Mouse (Mus musculus) limb, embryonic 11.5 days (tissue): ENCODE results near the gene Gm28038. TPM values are rescaled to one million over a fixed set of nuclear protein-coding genes. Genes with fewer than 3 reads are reported as not detected.

Source experiments
- ATAC-seq: fragments of 200-750 bp; cut with Nextera tagmentation; 2 replicates; pipeline ENCODE4 v1.8.0; 2017; ENCODE audit warnings: low read depth; ENCODE audit not compliant: insufficient number of reproducible peaks, low FRiP score, low TSS enrichment
- DNase-seq: peaks from one replicate; pipeline ENCODE4 v3.0.0-alpha.2; 2015; ENCODE audit warnings: low spot score
- H3K27ac ChIP-seq: fragments of 300-500 bp; sonication (generic); replicated peaks from 2 replicates; pipeline ENCODE4 v1.5.1; 2014; ENCODE audit warnings: low read depth, mild to moderate bottlenecking, low read length
- H3K27me3 ChIP-seq: fragments of 300-500 bp; sonication (generic); 2 replicates; pipeline ENCODE4 v1.6.1; 2014; ENCODE audit warnings: mild to moderate bottlenecking, low read length, mixed read lengths; ENCODE audit not compliant: control insufficient read depth, insufficient read depth
- H3K36me3 ChIP-seq: fragments of 300-500 bp; sonication (generic); 2 replicates; pipeline ENCODE4 v1.6.1; 2014; ENCODE audit warnings: mild to moderate bottlenecking, low read length, moderate library complexity, mixed read lengths; ENCODE audit not compliant: control insufficient read depth, insufficient read depth
- H3K4me1 ChIP-seq: fragments of 300-500 bp; sonication (generic); 2 replicates; pipeline ENCODE4 v1.6.1; 2014; ENCODE audit warnings: low read length, mixed read lengths; ENCODE audit not compliant: control insufficient read depth, insufficient read depth
- H3K4me2 ChIP-seq: fragments of 300-500 bp; sonication (generic); 2 replicates; pipeline ENCODE4 v1.6.1; 2014; ENCODE audit warnings: low read depth, mild to moderate bottlenecking, moderate library complexity; ENCODE audit not compliant: severe bottlenecking
- H3K4me3 ChIP-seq: fragments of 300-500 bp; sonication (generic); 2 replicates; pipeline ENCODE4 v1.5.1; 2014; ENCODE audit warnings: low read depth, low read length
- H3K9ac ChIP-seq: fragments of 300-500 bp; sonication (generic); 2 replicates; pipeline ENCODE4 v1.6.1; 2014; ENCODE audit warnings: mild to moderate bottlenecking, low read length
- H3K9me3 ChIP-seq: fragments of 300-500 bp; sonication (generic); 2 replicates; pipeline ENCODE4 v1.6.1; 2016; ENCODE audit warnings: low read length; ENCODE audit not compliant: control insufficient read depth
- WGBS: fragments of 180-500 bp; shearing (Covaris S2); extraction: QIAGEN DNeasy Blood & Tissue Kit; methylation state at CpG from one replicate; pipeline ENCODE4 v1.1.7; 2014; 5-methylcytosine and 5-hydroxymethylcytosine counted together
- polyA plus RNA-seq: library from polyadenylated mRNA; unstranded; fragments of >200 nt; fragmentation: Nextera tagmentation; extraction: Ambion mirVana; gene quantifications from 2 replicates; pipeline ENCODE4 v1.2.1, GENCODE M21; 2014

Gene Gm28038
- polyA plus RNA-seq, 1 experiment from 2014 or later: not detected

DNA sequence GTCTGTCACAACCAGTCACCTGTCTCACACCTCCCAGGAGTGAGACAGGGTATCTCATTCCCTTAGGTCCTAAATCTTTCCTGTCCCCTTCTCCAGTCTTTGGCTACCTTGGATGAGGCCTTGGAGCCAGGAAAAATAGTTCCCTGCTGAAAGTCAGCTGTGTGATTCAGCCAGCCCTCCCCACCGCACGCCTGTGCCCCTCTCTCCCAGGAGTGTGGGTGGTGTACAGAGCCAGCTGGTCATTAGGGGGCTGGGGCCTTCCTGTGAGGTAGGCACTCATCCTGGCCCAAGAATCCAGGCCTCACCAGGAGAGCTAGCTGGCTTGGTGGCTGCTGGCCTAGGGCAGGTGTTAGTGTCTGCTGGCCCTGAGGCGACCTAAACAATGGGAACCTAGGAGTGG is 28.3 kb upstream of the Gm28038 start:
- Histone ChIP-seq H3K4me2 (no peak overlapping the region), H3K4me1 (peaks cover 4% of the 10 kb centered on the region; the same call in 1 of the 2 replicates), H3K27ac (no peak overlapping the region), H3K36me3 (peaks cover 20% of the 10 kb centered on the region), H3K9me3 (no peaks in the 10 kb centered on the region), H3K9ac (no peak overlapping the region), H3K27me3 (no peaks in the 10 kb centered on the region), H3K4me3 (no peak overlapping the region)
- ATAC-seq (no peak), DNase-seq (no peak)
- WGBS: 73% methylated on average over 3 of the region's 3 CpGs

DNA sequence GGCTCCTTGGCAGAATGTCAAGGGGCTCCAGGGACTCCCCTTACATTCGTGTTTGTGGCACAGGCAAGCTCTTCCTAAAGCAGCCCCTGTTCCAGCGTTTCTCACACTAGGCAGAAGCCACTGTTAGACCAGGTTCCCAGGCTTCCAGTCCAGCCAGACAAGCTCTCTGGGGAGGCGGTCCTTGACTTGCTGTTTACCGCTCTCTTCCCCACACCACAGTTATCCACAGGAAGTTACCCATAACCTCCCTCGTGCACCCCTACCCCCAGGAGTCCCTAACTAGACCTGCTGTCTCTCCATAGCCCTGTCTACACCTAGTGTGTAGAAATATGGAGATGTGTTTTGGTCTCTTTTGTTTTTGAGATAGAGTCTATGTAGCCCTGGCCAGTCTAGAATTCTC is 27.0 kb upstream of the Gm28038 start:
- Histone ChIP-seq H3K4me3 (no peak overlapping the region), H3K36me3 (peaks cover 24% of the 10 kb centered on the region), H3K4me2 (no peak overlapping the region), H3K27ac (no peak overlapping the region), H3K9me3 (no peaks in the 10 kb centered on the region), H3K27me3 (no peaks in the 10 kb centered on the region), H3K9ac (no peak overlapping the region), H3K4me1 (peaks cover 6% of the 10 kb centered on the region; the same call in 1 of the 2 replicates)
- DNase-seq (no peak), ATAC-seq (no peak)
- 88% methylated on average over 5 of the region's 5 CpGs for WGBS

- WGBS: 97% methylated on average over 42 of the region's 42 CpGs
- H3K4me3 ChIP-seq: no peak overlapping the region
- no peaks in the 10 kb centered on the region for H3K9me3 ChIP-seq
- H3K4me1 ChIP-seq: peaks cover 6% of the 10 kb centered on the region; the same call in 1 of the 2 replicates
- no peak for DNase-seq
- no peak overlapping the region for H3K9ac ChIP-seq
- no peaks in the 10 kb centered on the region for H3K27me3 ChIP-seq
- H3K27ac ChIP-seq: no peak overlapping the region
- no peak for ATAC-seq
- H3K36me3 ChIP-seq: peaks cover 29% of the 10 kb centered on the region
- H3K4me2 ChIP-seq: no peak overlapping the region
Observed at GRCm38 (mm10) chr2:30255631-30256395, 25.0 kb upstream of the Gm28038 start.

GRCm38 (mm10) chr2:30256616-30257350 is 24.1 kb upstream of the Gm28038 start:
- no peak overlapping the region for H3K27ac ChIP-seq
- H3K9me3 ChIP-seq: no peaks in the 10 kb centered on the region
- H3K9ac ChIP-seq: no peak overlapping the region
- no peak overlapping the region for H3K4me2 ChIP-seq
- H3K36me3 ChIP-seq: peaks cover 27% of the 10 kb centered on the region
- 0 out of 2 replicates have a peak, but pooled peaks cover 2% of the 10 kb centered on the region for H3K4me1 ChIP-seq
- WGBS: 97% methylated on average over 30 of the region's 30 CpGs
- no peak overlapping the region for H3K4me3 ChIP-seq
- DNase-seq: no peak
- no peak for ATAC-seq
- H3K27me3 ChIP-seq: no peaks in the 10 kb centered on the region

DNA sequence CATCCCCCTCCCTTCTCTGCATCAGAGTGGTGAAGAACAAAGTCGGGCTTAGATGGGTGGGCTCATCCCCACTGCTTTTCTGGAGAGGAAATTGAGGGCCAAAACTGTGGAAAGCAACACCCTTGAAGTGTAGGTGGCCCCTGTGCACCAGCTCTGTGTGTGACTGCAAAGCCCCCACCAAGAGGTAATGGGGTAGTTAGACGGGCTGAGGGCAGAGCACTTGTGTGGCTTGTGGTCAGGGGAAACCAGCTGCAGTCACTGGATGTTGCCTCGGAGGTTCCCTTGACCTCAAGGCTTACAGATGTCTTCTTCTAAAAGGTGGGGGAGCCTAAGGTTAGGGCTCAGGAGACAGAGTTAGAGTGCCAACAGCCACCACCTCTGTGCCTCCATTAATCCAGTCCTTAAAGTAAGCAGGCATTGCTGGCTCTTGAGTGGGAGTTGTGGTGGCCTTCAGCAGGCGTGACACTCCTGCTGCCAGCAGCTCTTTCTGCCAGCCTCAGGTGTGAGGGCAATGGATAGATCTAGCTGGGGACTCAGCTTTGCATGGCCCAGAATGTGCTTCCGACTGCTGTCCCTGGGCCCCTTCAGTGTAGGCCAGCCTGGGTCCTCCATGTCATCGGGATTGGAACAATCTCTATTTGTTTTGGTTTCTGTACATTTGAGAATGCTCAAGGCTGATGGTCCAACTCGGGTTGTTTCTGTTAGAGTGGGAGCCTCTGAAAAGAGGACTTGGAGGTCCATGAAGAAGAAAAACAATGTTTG is 23.0 kb upstream of the Gm28038 start:
- no peaks in the 10 kb centered on the region for H3K9me3 ChIP-seq
- peaks cover 34% of the 10 kb centered on the region for H3K36me3 ChIP-seq
- no peaks in the 10 kb centered on the region for H3K27me3 ChIP-seq
- no peak for ATAC-seq
- 0 out of 2 replicates have a peak, but pooled peaks cover 2% of the 10 kb centered on the region for H3K4me1 ChIP-seq
- H3K4me2 ChIP-seq: no peak overlapping the region
- DNase-seq: no peak
- H3K27ac ChIP-seq: no peak overlapping the region
- 89% methylated on average over 7 of the region's 7 CpGs for WGBS
- no peak overlapping the region for H3K4me3 ChIP-seq
- H3K9ac ChIP-seq: no peak overlapping the region

GRCm38 (mm10) chr2:30258600-30258999 is 22.2 kb upstream of the Gm28038 start:
- 87% methylated on average over 4 of the region's 4 CpGs for WGBS
- Histone ChIP-seq H3K4me3 (no peak overlapping the region), H3K27me3 (no peaks in the 10 kb centered on the region), H3K27ac (no peak overlapping the region), H3K9ac (no peak overlapping the region), H3K4me2 (no peak overlapping the region), H3K4me1 (0 out of 2 replicates have a peak, but pooled peaks cover 2% of the 10 kb centered on the region), H3K9me3 (no peaks in the 10 kb centered on the region), H3K36me3 (peaks cover 37% of the 10 kb centered on the region)
- no peak for ATAC-seq
- DNase-seq: no peak

GRCm38 (mm10) chr2:30259131-30260064 is 21.4 kb upstream of the Gm28038 start:
- ATAC-seq (no peak), DNase-seq (no peak)
- no peaks in the 10 kb centered on the region for H3K9me3 ChIP-seq
- H3K27ac ChIP-seq: no peak overlapping the region
- 0 out of 2 replicates have a peak, but pooled peaks cover 2% of the 10 kb centered on the region for H3K4me1 ChIP-seq
- WGBS: 91% methylated on average over 15 of the region's 15 CpGs
- peaks cover 37% of the 10 kb centered on the region for H3K36me3 ChIP-seq
- H3K4me2 ChIP-seq: no peak overlapping the region
- no peak overlapping the region for H3K4me3 ChIP-seq
- H3K9ac ChIP-seq: no peak overlapping the region
- H3K27me3 ChIP-seq: no peaks in the 10 kb centered on the region
